Mouse (Mus musculus): ENCODE results near the gene Acot4.

DNA sequence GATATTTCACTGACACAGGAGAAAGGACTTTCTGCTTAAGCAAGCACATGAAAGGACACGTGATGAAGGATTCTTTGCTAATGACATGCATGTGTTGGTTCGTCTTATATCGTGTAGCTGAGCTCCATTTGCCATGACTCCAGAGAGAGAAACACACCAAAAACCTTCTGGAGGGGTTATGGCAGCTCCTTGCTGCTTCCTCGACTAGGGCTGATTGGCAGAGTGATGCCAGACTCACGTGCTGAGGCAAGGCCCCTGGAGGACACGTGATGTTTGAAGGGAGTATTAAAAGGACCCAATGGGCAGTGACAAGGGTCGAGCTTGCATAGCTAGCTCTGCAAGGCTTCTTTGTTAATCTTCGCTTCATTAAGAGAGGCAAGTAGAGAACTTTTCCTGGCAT is 30.1 kb downstream of the Acot4 start:
- TF ChIP-seq CTCF (IDR thresholded peaks at IDR 0.05) (no peak), EP300 (IDR thresholded peaks at IDR 0.05) (no peak)
